Mouse (Mus musculus) liver, postnatal 0 days (tissue): ENCODE measurements around the gene Sap18b.

Experiments used
- CTCF ChIP-seq: sonication (generic); IDR thresholded peaks from 2 replicates; pipeline ENCODE4 v1.5.1; 2016; ENCODE audit warnings: antibody characterized with exemption, low read depth
- EP300 ChIP-seq: IDR thresholded peaks from 2 replicates; pipeline ENCODE4 v1.6.1; 2016; ENCODE audit warnings: antibody characterized with exemption, low read depth, mild to moderate bottlenecking

DNA sequence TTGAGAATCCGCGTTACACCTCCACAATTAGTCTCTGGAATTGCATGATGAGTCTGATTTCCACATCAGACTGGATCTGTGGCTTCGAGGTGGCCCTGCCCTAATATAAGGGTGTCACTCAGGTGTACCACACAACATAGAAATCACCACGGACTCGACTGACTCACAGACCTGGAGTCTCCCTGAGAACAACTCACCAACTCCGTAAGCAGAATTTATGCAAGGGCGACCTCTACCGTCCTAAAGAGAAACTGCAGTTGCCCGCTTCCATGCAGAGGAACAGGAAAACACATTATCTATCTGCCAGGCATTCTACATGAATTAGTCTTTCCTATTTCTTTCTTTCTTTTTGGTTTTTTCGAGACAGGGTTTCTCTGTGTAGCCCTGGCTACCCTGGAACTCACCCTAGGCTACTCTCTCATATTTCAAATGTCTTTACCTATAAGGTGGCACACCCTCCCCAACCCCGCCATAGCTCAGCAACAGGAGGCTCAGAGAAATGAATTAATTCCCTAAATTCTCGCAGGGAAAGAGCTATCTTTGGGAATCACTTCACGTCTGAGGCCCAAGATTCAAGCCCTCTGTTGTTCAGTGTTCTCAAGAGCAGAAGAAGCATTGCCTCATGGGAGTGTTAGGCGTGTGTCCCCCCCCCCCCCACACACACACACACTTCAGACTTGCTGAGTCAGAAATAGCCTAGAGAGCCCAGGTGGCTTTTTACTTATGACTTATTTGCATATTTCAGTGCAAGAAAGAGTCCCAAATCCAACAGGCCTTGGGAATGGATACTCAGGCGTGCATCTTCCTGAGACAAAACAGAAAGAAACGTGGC, 7.7 kb downstream of the Sap18b start:
- TF ChIP-seq CTCF (peak; percentile 97), EP300 (no peak)
